Mouse (Mus musculus) limb, embryonic 14.5 days (tissue): ENCODE measurements around the gene Pmpca. TPM values are rescaled to one million over a fixed set of nuclear protein-coding genes. Genes with fewer than 3 reads are reported as not detected.

Experiments
- ATAC-seq: fragments of 200-750 bp; cut with Nextera tagmentation; 2 replicates; pipeline ENCODE4 v1.8.0; 2017; ENCODE audit warnings: low read depth, moderate number of reproducible peaks, moderate TSS enrichment; ENCODE audit not compliant: low FRiP score
- DNase-seq: peaks from one replicate; pipeline ENCODE4 v3.0.0-alpha.2; 2015; ENCODE audit warnings: low spot score
- H3K27ac ChIP-seq: fragments of 300-500 bp; sonication (generic); replicated peaks from 2 replicates; pipeline ENCODE4 v1.5.1; 2014; ENCODE audit warnings: low read depth, mild to moderate bottlenecking, low read length, moderate library complexity, mixed read lengths
- H3K27me3 ChIP-seq: fragments of 300-500 bp; sonication (generic); 2 replicates; pipeline ENCODE4 v1.6.1; 2014; ENCODE audit warnings: low read length, mixed read lengths; ENCODE audit not compliant: control insufficient read depth, insufficient read depth
- H3K36me3 ChIP-seq: fragments of 300-500 bp; sonication (generic); 2 replicates; pipeline ENCODE4 v1.6.1; 2014; ENCODE audit warnings: mild to moderate bottlenecking, low read length, moderate library complexity, mixed read lengths; ENCODE audit not compliant: control insufficient read depth, insufficient read depth
- H3K4me1 ChIP-seq: fragments of 300-500 bp; sonication (generic); 2 replicates; pipeline ENCODE4 v1.6.1; 2014; ENCODE audit warnings: antibody characterized with exemption, low read length, mixed read lengths; ENCODE audit not compliant: control insufficient read depth, insufficient read depth
- H3K4me2 ChIP-seq: fragments of 300-500 bp; sonication (generic); replicated peaks from 2 replicates; pipeline ENCODE4 v1.6.1; 2014; ENCODE audit warnings: low read depth, mild to moderate bottlenecking, low read length, moderate library complexity; ENCODE audit not compliant: severe bottlenecking
- H3K4me3 ChIP-seq: fragments of 300-500 bp; sonication (generic); replicated peaks from 2 replicates; pipeline ENCODE4 v1.5.1; 2014; ENCODE audit warnings: low read length
- H3K9ac ChIP-seq: fragments of 300-500 bp; sonication (generic); 2 replicates; pipeline ENCODE4 v1.6.1; 2014; ENCODE audit warnings: mild to moderate bottlenecking, low read depth, low read length, moderate library complexity; ENCODE audit not compliant: severe bottlenecking
- H3K9me3 ChIP-seq: fragments of 300-500 bp; sonication (generic); 2 replicates; pipeline ENCODE4 v1.6.1; 2016; ENCODE audit warnings: low read length; ENCODE audit not compliant: control insufficient read depth
- POLR2A ChIP-seq: fragments of 200-500 bp; IDR thresholded peaks from 2 replicates; pipeline ENCODE4 v1.8.0; 2012; ENCODE audit warnings: inconsistent platforms, mild to moderate bottlenecking, moderate library complexity, borderline replicate concordance; ENCODE audit not compliant: insufficient read depth, insufficient read length; ENCODE audit errors: extremely low read depth
- WGBS: fragments of 180-500 bp; shearing (Covaris S2); extraction: QIAGEN DNeasy Blood & Tissue Kit; methylation state at CpG from one replicate; pipeline ENCODE4 v1.1.7; 2014; 5-methylcytosine and 5-hydroxymethylcytosine counted together
- polyA plus RNA-seq, 2 experiments: library from polyadenylated mRNA; depleted of rRNA in 1 of 2; stranded (reverse) in 1 of 2; unstranded in 1 of 2; fragments of >200 nt; fragmentation: Nextera tagmentation in 1 of 2; extraction: Ambion mirVana in 1 of 2; gene quantifications; 2 replicates each; pipeline versions ENCODE4 v1.2.1 to v1.2.3; 2012 to 2014

Pmpca gene
- polyA plus RNA-seq, 2 experiments, result 72.3 to 106 TPM

- Histone ChIP-seq H3K9ac (no peak overlapping the region), H3K9me3 (no peaks in the 10 kb centered on the region), H3K27ac (no peak overlapping the region), H3K4me2 (no peak overlapping the region), H3K36me3 (peaks cover 2% of the 10 kb centered on the region; the same call in 1 of the 2 replicates), H3K27me3 (no peaks in the 10 kb centered on the region), H3K4me1 (peaks cover 6% of the 10 kb centered on the region), H3K4me3 (no peak overlapping the region)
- DNase-seq (no peak), ATAC-seq (no peak)
- no peak for TF ChIP-seq POLR2A
- 82% methylated on average over 4 of the region's 4 CpGs for WGBS
Observed at GRCm38 (mm10) chr2:26356231-26356630, 32.9 kb upstream of the Pmpca start.

- Histone ChIP-seq H3K27ac (no peak overlapping the region), H3K27me3 (no peaks in the 10 kb centered on the region), H3K4me1 (peaks cover 5% of the 10 kb centered on the region; the same call in 1 of the 2 replicates), H3K9me3 (no peaks in the 10 kb centered on the region), H3K4me3 (no peak overlapping the region), H3K4me2 (no peak overlapping the region), H3K9ac (no peak overlapping the region), H3K36me3 (peaks cover 2% of the 10 kb centered on the region; the same call in 1 of the 2 replicates)
- TF ChIP-seq POLR2A, result no peak
- ATAC-seq, result no peak
- WGBS, result 80% methylated on average over 7 of the region's 7 CpGs
- no peak for DNase-seq
Observed at GRCm38 (mm10) chr2:26356678-26357077, 32.5 kb upstream of the Pmpca start.

GRCm38 (mm10) chr2:26357484-26357883 lies 31.7 kb upstream of the Pmpca start:
- DNase-seq (no peak), ATAC-seq (no peak)
- Histone ChIP-seq H3K4me2 (no peak overlapping the region), H3K27ac (no peak overlapping the region), H3K27me3 (no peaks in the 10 kb centered on the region), H3K4me3 (no peak overlapping the region), H3K4me1 (peaks cover 4% of the 10 kb centered on the region; the same call in 1 of the 2 replicates), H3K36me3 (peaks cover 5% of the 10 kb centered on the region), H3K9ac (no peak overlapping the region; the same call in 1 of the 2 replicates), H3K9me3 (no peaks in the 10 kb centered on the region)
- WGBS, result 46% methylated on average over 15 of the region's 15 CpGs
- no peak for TF ChIP-seq POLR2A

- ATAC-seq (no peak), DNase-seq (no peak)
- 87% methylated on average over 13 of the region's 13 CpGs for WGBS
- Histone ChIP-seq H3K27ac (no peak overlapping the region), H3K4me2 (no peak overlapping the region), H3K4me1 (no peaks in the 10 kb centered on the region), H3K9me3 (no peaks in the 10 kb centered on the region), H3K9ac (no peak overlapping the region), H3K4me3 (no peak overlapping the region), H3K27me3 (no peaks in the 10 kb centered on the region), H3K36me3 (peaks cover 16% of the 10 kb centered on the region)
- no peak for TF ChIP-seq POLR2A
Observed at GRCm38 (mm10) chr2:26358667-26359320, 30.3 kb upstream of the Pmpca start.

GRCm38 (mm10) chr2:26359983-26360382 lies 29.2 kb upstream of the Pmpca start:
- no peak for TF ChIP-seq POLR2A
- no peak for ATAC-seq
- 95% methylated on average over 6 of the region's 6 CpGs for WGBS
- Histone ChIP-seq H3K4me2 (no peak overlapping the region), H3K27ac (no peak overlapping the region), H3K4me1 (no peaks in the 10 kb centered on the region), H3K9me3 (no peaks in the 10 kb centered on the region), H3K4me3 (no peak overlapping the region), H3K36me3 (peaks cover 28% of the 10 kb centered on the region), H3K27me3 (no peaks in the 10 kb centered on the region), H3K9ac (no peak overlapping the region)
- DNase-seq, result no peak
